Mouse (Mus musculus) heart, embryonic 13.5 days (tissue): ENCODE results near the gene Cbr4. TPM values are rescaled to one million over a fixed set of nuclear protein-coding genes. Genes with fewer than 3 reads are reported as not detected.

Experiments used
- ATAC-seq: fragments of 200-750 bp; cut with Nextera tagmentation; 2 replicates; pipeline ENCODE4 v1.8.0; 2017; ENCODE audit warnings: moderate TSS enrichment; ENCODE audit not compliant: insufficient number of reproducible peaks, low FRiP score, low TSS enrichment; ENCODE audit errors: extremely low read depth
- H3K27ac ChIP-seq: fragments of 300-500 bp; sonication (generic); replicated peaks from 2 replicates; pipeline ENCODE4 v1.5.1; 2015; ENCODE audit warnings: moderate library complexity, mild to moderate bottlenecking, inconsistent platforms
- H3K27me3 ChIP-seq: fragments of 300-500 bp; sonication (generic); replicated peaks from 2 replicates; pipeline ENCODE4 v1.6.1; 2015; ENCODE audit warnings: mild to moderate bottlenecking, inconsistent platforms
- H3K36me3 ChIP-seq: fragments of 300-500 bp; sonication (generic); 2 replicates; pipeline ENCODE4 v1.6.1; 2015; ENCODE audit warnings: mild to moderate bottlenecking, inconsistent platforms
- H3K4me1 ChIP-seq: fragments of 300-500 bp; sonication (generic); 2 replicates; pipeline ENCODE4 v1.6.1; 2015; ENCODE audit warnings: inconsistent platforms
- H3K4me2 ChIP-seq: fragments of 300-500 bp; sonication (generic); 2 replicates; pipeline ENCODE4 v1.6.1; 2015; ENCODE audit warnings: inconsistent platforms, mild to moderate bottlenecking, moderate library complexity
- H3K4me3 ChIP-seq: fragments of 300-500 bp; sonication (generic); 2 replicates; pipeline ENCODE4 v1.5.1; 2015; ENCODE audit warnings: moderate library complexity, mild to moderate bottlenecking, inconsistent platforms
- H3K9ac ChIP-seq: fragments of 300-500 bp; sonication (generic); 2 replicates; pipeline ENCODE4 v1.6.1; 2015; ENCODE audit warnings: inconsistent platforms, mild to moderate bottlenecking, moderate library complexity
- H3K9me3 ChIP-seq: fragments of 300-500 bp; sonication (generic); 2 replicates; pipeline ENCODE4 v1.6.1; 2016; ENCODE audit warnings: inconsistent platforms
- WGBS: fragments of 180-500 bp; shearing (Covaris S2); methylation state at CpG from one replicate; pipeline ENCODE4 v1.1.7; 2015; ENCODE audit warnings: mixed read lengths; 5-methylcytosine and 5-hydroxymethylcytosine counted together
- polyA plus RNA-seq: library from polyadenylated mRNA; unstranded; fragments of >200 nt; fragmentation: Nextera tagmentation; extraction: Ambion mirVana; gene quantifications from 2 replicates; pipeline ENCODE4 v1.2.1, GENCODE M21; 2015

The Cbr4 gene
- polyA plus RNA-seq, 1 experiment from 2014 or later, result 32.7 TPM

DNA sequence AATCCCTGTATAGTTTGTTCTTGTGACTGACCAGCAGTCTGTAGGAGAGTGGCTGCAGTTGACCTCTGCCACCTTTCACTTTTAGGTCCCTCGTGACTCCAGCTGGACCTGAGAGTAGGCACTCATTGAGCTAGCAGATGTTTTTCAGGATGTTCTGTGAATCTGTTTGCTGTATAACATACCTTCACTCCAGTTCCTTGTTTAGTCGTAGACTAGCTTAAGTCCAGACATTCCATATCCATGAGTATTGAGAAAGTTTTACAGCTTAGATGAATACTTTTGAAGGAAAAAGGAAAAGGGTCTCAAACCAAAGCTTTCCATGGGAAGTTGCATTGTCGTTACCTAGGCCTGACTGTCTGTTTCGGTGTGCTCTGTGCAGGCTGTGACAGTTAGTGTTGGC is 9.6 kb downstream of the Cbr4 start:
- Histone ChIP-seq H3K9ac (no peak overlapping the region), H3K4me1 (no peaks in the 10 kb centered on the region), H3K27ac (no peak overlapping the region), H3K4me3 (no peak overlapping the region), H3K36me3 (peaks cover 37% of the 10 kb centered on the region), H3K27me3 (no peaks in the 10 kb centered on the region), H3K9me3 (no peaks in the 10 kb centered on the region), H3K4me2 (no peak overlapping the region)
- ATAC-seq, result no peak
- WGBS, result 79% methylated on average over 4 of the region's 4 CpGs

- Histone ChIP-seq H3K4me1 (no peaks in the 10 kb centered on the region), H3K9ac (no peak overlapping the region), H3K4me2 (no peak overlapping the region), H3K36me3 (peaks cover 34% of the 10 kb centered on the region), H3K27me3 (no peaks in the 10 kb centered on the region), H3K27ac (no peak overlapping the region), H3K9me3 (no peaks in the 10 kb centered on the region), H3K4me3 (no peak overlapping the region)
- WGBS, result 55% methylated on average over 4 of the region's 4 CpGs
- ATAC-seq, result no peak
Measured at GRCm38 (mm10) chr8:61499035-61499434, 11.5 kb downstream of the Cbr4 start.

- Histone ChIP-seq H3K27ac (no peak overlapping the region), H3K4me2 (no peak overlapping the region), H3K4me1 (no peaks in the 10 kb centered on the region), H3K4me3 (no peak overlapping the region), H3K9me3 (no peaks in the 10 kb centered on the region), H3K9ac (no peak overlapping the region), H3K27me3 (no peaks in the 10 kb centered on the region), H3K36me3 (peaks cover 34% of the 10 kb centered on the region)
- WGBS, result 38% methylated on average over 3 of the region's 3 CpGs
- ATAC-seq, result no peak
Measured at GRCm38 (mm10) chr8:61500914-61501313, 13.4 kb downstream of the Cbr4 start.

GRCm38 (mm10) chr8:61502277-61502676 is 14.7 kb downstream of the Cbr4 start:
- H3K27me3 ChIP-seq, result no peaks in the 10 kb centered on the region
- H3K9ac ChIP-seq, result no peak overlapping the region
- H3K4me1 ChIP-seq, result no peaks in the 10 kb centered on the region
- H3K36me3 ChIP-seq, result peaks cover 26% of the 10 kb centered on the region
- H3K27ac ChIP-seq, result no peak overlapping the region
- H3K4me2 ChIP-seq, result no peak overlapping the region
- no peaks in the 10 kb centered on the region for H3K9me3 ChIP-seq
- ATAC-seq, result no peak
- H3K4me3 ChIP-seq, result no peak overlapping the region

DNA sequence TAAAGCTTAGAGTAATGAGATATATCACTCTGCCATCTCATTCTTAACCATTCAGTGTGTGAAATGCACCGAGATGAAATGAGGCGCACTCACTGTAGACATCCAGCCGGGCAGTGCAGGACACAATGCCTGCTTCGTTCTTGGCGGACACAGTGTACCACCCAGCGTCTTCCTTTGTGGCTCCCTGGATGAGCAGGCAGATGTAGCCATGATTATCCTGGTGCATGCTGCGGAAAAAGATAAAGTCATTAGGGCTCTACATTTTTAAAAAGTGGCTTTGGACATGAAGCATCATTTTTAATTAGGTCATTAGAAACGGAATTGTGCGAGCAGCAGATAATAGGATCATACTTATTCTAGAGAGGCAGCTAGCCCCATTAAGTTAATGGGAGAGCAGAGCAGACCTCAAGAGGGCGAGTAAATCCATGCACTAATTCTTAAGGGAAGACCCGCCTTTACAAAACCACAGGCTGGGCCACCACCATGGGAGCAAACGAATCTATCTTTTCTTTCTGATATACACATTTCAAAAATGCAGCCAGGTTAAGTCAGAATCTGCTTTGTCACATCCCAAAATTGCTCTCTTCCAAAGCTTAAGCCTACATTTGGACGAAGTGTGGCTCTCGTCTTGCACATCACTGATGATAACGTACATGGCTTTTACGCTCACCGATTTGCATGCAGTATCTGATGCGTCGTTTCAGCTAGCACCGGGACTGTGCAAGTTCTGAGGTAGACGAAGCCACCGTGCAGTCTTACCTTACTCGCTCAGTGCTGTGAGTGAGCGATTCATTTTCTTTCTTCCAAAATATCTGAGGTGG is 27.8 kb downstream of the Cbr4 start:
- 88% methylated on average over 24 of the region's 24 CpGs for WGBS

DNA sequence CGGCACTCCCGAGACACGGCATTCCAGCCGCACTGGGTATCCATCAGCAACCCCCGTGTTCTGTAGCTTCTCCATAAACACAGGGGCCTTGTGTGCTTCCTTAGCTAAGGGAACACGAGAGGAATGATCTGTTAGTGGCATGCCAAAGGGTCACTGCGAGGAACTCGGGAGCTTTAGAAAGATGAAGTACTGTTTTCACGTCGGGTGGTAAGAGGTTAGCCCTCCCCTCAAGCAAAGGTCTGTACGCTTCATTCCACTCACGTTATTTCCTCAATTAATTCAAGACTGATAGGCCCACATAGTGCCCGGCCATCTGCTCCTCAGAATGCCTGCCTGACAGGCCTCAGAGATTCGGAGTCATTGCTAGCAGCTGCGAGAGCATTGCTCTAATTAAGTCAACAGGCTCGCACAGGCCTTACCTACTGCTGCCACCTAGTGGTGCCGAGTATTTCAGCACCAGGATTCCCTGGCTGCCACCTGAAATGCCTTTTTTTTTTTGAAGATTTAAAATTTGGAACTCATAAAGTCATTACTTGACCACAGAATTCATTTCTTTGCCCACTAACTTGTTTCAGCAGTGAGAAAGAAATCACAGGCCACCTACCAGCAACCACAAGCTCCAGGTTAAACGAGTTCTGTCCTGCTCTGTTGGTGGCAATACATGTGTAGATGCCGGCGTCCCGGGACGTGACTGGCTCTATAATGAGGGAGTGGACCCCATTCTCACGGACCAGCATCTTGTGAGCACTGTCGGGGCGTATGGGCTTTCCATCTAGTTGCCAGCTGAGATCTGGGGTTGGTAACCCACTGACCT is 28.6 kb downstream of the Cbr4 start:
- Histone ChIP-seq H3K27me3 (no peaks in the 10 kb centered on the region), H3K4me3 (no peak overlapping the region), H3K4me1 (no peaks in the 10 kb centered on the region), H3K27ac (no peak overlapping the region), H3K4me2 (no peak overlapping the region), H3K36me3 (peaks cover 97% of the 10 kb centered on the region), H3K9me3 (no peaks in the 10 kb centered on the region), H3K9ac (no peak overlapping the region)
- no peak for ATAC-seq
- 54% methylated on average over 25 of the region's 25 CpGs for WGBS

More for the DNA sequence above, 27.8 kb downstream of the Cbr4 start:
- Histone ChIP-seq H3K9me3 (no peaks in the 10 kb centered on the region), H3K4me2 (no peak overlapping the region), H3K4me1 (no peaks in the 10 kb centered on the region), H3K4me3 (no peak overlapping the region), H3K9ac (no peak overlapping the region), H3K27ac (no peak overlapping the region), H3K27me3 (no peaks in the 10 kb centered on the region), H3K36me3 (peaks cover 97% of the 10 kb centered on the region)
- no peak for ATAC-seq

GRCm38 (mm10) chr8:61516745-61517501 is 29.4 kb downstream of the Cbr4 start:
- H3K9me3 ChIP-seq, result no peaks in the 10 kb centered on the region
- no peak overlapping the region for H3K4me2 ChIP-seq
- no peak for ATAC-seq
- H3K4me3 ChIP-seq, result no peak overlapping the region
- no peaks in the 10 kb centered on the region for H3K4me1 ChIP-seq
- H3K27me3 ChIP-seq, result no peaks in the 10 kb centered on the region
- peaks cover 97% of the 10 kb centered on the region for H3K36me3 ChIP-seq
- no peak overlapping the region for H3K27ac ChIP-seq
- 86% methylated on average over 8 of the region's 8 CpGs for WGBS
- H3K9ac ChIP-seq, result no peak overlapping the region

DNA sequence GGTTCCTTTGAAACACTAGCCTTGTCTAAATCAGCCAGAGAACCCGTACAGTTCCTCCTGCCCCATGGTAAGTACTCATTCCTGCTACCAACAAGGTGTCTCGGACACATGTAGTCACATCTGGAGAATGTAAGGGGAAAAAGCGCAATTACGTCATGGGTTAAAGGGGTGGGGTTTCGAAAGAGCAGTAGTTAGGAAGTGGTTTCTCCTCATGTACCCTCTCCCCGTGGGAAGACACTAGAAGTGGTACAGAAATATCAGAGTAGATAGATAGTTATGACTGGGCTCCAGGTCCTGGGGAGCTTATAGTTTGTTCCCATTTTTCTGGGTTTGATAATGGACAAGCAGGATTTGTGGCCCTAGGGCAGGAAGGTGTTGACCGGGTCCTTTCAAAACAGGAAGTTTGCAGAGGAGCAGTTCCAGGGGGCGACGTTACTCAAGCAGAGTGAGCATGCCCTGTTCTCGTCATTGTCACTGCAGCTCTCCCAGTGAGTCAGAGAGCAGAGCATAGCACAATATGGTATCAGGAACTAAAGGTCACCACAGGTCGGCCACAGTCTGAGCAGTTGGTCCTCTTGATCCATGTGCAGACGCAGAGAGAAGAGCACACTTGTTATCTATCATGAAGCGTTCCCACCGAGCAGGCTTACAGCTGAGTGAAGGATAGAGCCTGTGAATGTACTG is 30.1 kb downstream of the Cbr4 start:
- Histone ChIP-seq H3K4me3 (no peak overlapping the region), H3K4me2 (no peak overlapping the region), H3K9me3 (no peaks in the 10 kb centered on the region), H3K27me3 (no peaks in the 10 kb centered on the region), H3K9ac (no peak overlapping the region), H3K4me1 (no peaks in the 10 kb centered on the region), H3K36me3 (peaks cover 97% of the 10 kb centered on the region), H3K27ac (no peak overlapping the region)
- ATAC-seq, result no peak
- WGBS, result 53% methylated on average over 14 of the region's 14 CpGs

- Histone ChIP-seq H3K36me3 (peaks cover 97% of the 10 kb centered on the region), H3K9ac (no peak overlapping the region), H3K27me3 (no peaks in the 10 kb centered on the region), H3K4me3 (no peak overlapping the region), H3K27ac (no peak overlapping the region), H3K4me2 (no peak overlapping the region), H3K4me1 (peaks cover 10% of the 10 kb centered on the region), H3K9me3 (no peaks in the 10 kb centered on the region)
- 16% methylated on average over 1 of the region's 1 CpGs for WGBS
- ATAC-seq, result no peak
Measured at GRCm38 (mm10) chr8:61522132-61522531, 34.6 kb downstream of the Cbr4 start.

- Histone ChIP-seq H3K27ac (no peak overlapping the region), H3K4me2 (no peak overlapping the region), H3K4me1 (peaks cover 10% of the 10 kb centered on the region), H3K4me3 (no peak overlapping the region), H3K36me3 (peaks cover 96% of the 10 kb centered on the region), H3K9me3 (no peaks in the 10 kb centered on the region), H3K27me3 (no peaks in the 10 kb centered on the region), H3K9ac (no peak overlapping the region)
- WGBS, result 89% methylated on average over 14 of the region's 14 CpGs
- no peak for ATAC-seq
Measured at GRCm38 (mm10) chr8:61527037-61527436, 39.5 kb downstream of the Cbr4 start.

DNA sequence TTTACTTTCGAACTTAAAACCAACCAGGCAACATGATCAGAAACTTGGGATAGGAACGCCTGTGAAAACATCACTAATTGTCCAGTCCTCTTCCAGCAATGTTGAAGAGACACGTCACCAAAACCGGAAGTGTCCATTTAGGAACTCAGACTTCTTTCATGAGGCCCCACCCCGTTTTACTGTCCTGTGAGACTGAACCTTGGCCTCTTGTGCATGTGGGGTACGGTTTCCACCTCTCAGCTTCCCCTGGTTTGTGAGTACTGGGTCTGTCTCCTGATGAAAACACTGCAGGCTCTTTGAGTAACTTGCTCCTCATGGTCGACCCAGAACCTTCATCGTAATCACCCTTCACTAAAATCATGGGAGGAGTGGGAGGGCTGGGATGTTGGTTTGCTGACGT is 40.7 kb downstream of the Cbr4 start:
- Histone ChIP-seq H3K27ac (no peak overlapping the region), H3K4me2 (no peak overlapping the region), H3K9me3 (no peaks in the 10 kb centered on the region), H3K36me3 (peaks cover 95% of the 10 kb centered on the region), H3K4me1 (peaks cover 10% of the 10 kb centered on the region), H3K4me3 (no peak overlapping the region), H3K27me3 (no peaks in the 10 kb centered on the region), H3K9ac (no peak overlapping the region)
- ATAC-seq, result no peak
- 83% methylated on average over 9 of the region's 9 CpGs for WGBS
